Mouse (Mus musculus) heart, postnatal 0 days (tissue): ENCODE measurements around the gene Speg.

Source experiments
- CTCF ChIP-seq: IDR thresholded peaks from 2 replicates; pipeline ENCODE4 v1.5.1; 2016; ENCODE audit warnings: antibody characterized with exemption, control low read depth, low read depth
- EP300 ChIP-seq: IDR thresholded peaks from 2 replicates; pipeline ENCODE4 v1.6.1; 2016; ENCODE audit warnings: antibody characterized with exemption, low read depth

- TF ChIP-seq CTCF (no peak), EP300 (no peak)
These were observed 83.1 kb downstream of the Speg start for GRCm38 (mm10) chr1:75458025-75458788.
